Mouse (Mus musculus) small intestine, adult 2 months (tissue): ENCODE results near the gene Mgarp. TPM values are rescaled to one million over a fixed set of nuclear protein-coding genes. Genes with fewer than 3 reads are reported as not detected.
"Not testable (repeated sequence)": the region's sequence is repeated elsewhere in the genome, so short reads cannot be mapped to it uniquely, and the experiment has no call there.

Experiments
- H3K27ac ChIP-seq: fragments of 200-500 bp; 2 replicates; pipeline ENCODE4 v1.5.1; 2012; ENCODE audit warnings: low read depth, low read length, control low read depth, inconsistent platforms; ENCODE audit not compliant: insufficient read depth
- H3K27me3 ChIP-seq: fragments of 200-500 bp; 2 replicates; pipeline ENCODE4 v1.6.1; 2012; ENCODE audit warnings: mild to moderate bottlenecking, moderate library complexity, low read length, inconsistent platforms; ENCODE audit not compliant: control insufficient read depth, insufficient read depth
- H3K36me3 ChIP-seq: fragments of 200-500 bp; 2 replicates; pipeline ENCODE4 v1.6.1; 2012; ENCODE audit warnings: mild to moderate bottlenecking, low read length, control low read depth, inconsistent platforms; ENCODE audit not compliant: control insufficient read depth, insufficient read depth
- H3K4me1 ChIP-seq: fragments of 200-500 bp; 2 replicates; pipeline ENCODE4 v1.6.1; 2012; ENCODE audit warnings: low read length, inconsistent platforms, mixed read lengths; ENCODE audit not compliant: control insufficient read depth, insufficient read depth, insufficient read length
- H3K4me3 ChIP-seq: fragments of 200-500 bp; 2 replicates; pipeline ENCODE4 v1.5.1; 2012; ENCODE audit warnings: low read depth, mild to moderate bottlenecking, control low read depth, inconsistent platforms, low read length, moderate library complexity
- CTCF ChIP-seq: fragments of 200-500 bp; IDR thresholded peaks from 2 replicates; pipeline ENCODE4 v1.5.1; 2012; ENCODE audit warnings: low read depth, mild to moderate bottlenecking, control low read depth, inconsistent platforms, low read length, moderate library complexity, mixed read lengths; ENCODE audit not compliant: insufficient replicate concordance, insufficient read length; ENCODE audit errors: extremely low read depth
- POLR2A ChIP-seq: fragments of 200-500 bp; IDR thresholded peaks from 2 replicates; pipeline ENCODE4 v1.6.1; 2012; ENCODE audit warnings: low read depth, mild to moderate bottlenecking, control low read depth, inconsistent platforms, low read length, moderate library complexity
- WGBS: fragments of 180-500 bp; shearing (Covaris S2); methylation state at CpG from one replicate; pipeline ENCODE4 v1.1.7; 2018; 5-methylcytosine and 5-hydroxymethylcytosine counted together
- polyA plus RNA-seq: library from polyadenylated mRNA; depleted of rRNA; stranded (reverse); fragments of >200 nt; gene quantifications from 2 replicates; pipeline ENCODE4 v1.2.3, GENCODE M21; 2012

Mgarp gene
- polyA plus RNA-seq, 1 experiment, result 0.37 TPM

DNA sequence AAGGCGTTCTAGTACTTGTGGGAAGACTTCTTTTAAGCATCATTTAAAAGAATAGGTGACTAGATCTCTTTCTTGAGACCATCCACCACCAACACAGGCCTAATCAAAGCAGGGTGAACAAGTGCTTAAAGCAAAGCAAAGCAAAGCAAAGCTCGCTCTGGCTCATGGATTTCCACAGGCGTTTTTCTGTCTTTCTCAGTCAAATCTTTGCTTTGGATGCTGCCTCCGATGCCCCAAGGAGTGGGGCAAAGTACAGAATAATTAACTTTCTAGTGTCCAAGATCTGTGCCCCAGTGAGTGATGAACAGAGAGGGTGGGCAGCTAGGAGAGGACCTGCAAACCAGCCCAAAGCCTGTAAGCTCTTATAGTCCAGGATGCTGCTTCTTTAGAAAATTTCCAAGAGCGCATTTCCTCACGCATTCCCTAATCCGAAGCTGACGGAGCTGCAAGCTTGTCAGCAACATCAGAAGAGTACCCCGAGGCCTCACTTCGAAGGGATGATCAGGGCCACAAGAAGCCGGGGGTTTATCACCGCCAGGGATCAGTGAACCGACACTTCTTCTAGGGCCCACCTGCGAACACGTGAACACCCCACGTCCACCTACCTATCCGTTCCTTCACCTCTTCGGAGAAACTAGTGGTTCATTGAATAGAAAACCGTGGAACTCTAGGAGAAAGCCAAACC is 935 bp downstream of the Mgarp start:
- no peak for TF ChIP-seq POLR2A
- no peak for TF ChIP-seq CTCF
- no peak overlapping the region for H3K4me3 ChIP-seq
- no peaks in the 10 kb centered on the region for H3K36me3 ChIP-seq
- WGBS, result 65% methylated on average over 19 of the region's 19 CpGs
- 0 out of 2 replicates have a peak, but pooled peaks cover 7% of the 10 kb centered on the region for H3K27me3 ChIP-seq
- H3K27ac ChIP-seq, result no peak overlapping the region
- peaks cover 2% of the 10 kb centered on the region; the same call in 1 of the 2 replicates for H3K4me1 ChIP-seq

DNA sequence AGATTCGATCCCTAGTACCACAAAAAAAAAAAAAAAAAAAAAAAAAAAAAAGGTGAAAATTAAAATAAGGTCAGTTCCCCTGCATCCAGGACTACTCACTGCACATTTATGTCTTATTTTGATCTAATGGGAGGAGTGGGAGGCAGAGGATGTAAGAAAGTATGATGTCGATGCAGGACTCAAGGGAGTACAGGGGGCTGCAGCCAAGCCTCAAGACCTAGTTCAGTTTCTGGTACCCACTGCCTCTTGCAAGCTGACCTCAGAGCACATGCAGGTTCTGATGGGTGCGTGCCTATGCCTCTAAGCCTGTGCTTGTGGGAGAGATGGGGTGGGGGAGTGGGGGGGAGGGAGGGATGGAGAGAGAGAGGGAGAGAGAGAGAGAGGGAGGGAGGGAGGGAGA is 1.7 kb downstream of the Mgarp start:
- TF ChIP-seq POLR2A, result no peak
- no peak for TF ChIP-seq CTCF
- 0 out of 2 replicates have a peak, but pooled peaks cover 7% of the 10 kb centered on the region for H3K27me3 ChIP-seq

GRCm38 (mm10) chr3:51393651-51394050 is 2.9 kb downstream of the Mgarp start:
- WGBS, result 95% methylated on average over 2 of the region's 2 CpGs
- no peak for TF ChIP-seq POLR2A
- TF ChIP-seq CTCF, result no peak
- Histone ChIP-seq H3K4me1 (peaks cover 2% of the 10 kb centered on the region; the same call in 1 of the 2 replicates), H3K27me3 (peaks cover 12% of the 10 kb centered on the region), H3K27ac (no peak overlapping the region), H3K4me3 (no peak overlapping the region), H3K36me3 (no peaks in the 10 kb centered on the region)

More for the DNA sequence above, 1.7 kb downstream of the Mgarp start:
- no peaks in the 10 kb centered on the region for H3K36me3 ChIP-seq
- no peak overlapping the region for H3K4me3 ChIP-seq
- H3K27ac ChIP-seq, result no peak overlapping the region
- WGBS, result 87% methylated on average over 3 of the region's 3 CpGs
- peaks cover 2% of the 10 kb centered on the region; the same call in 1 of the 2 replicates for H3K4me1 ChIP-seq

- WGBS, result 98% methylated on average over 3 of the region's 3 CpGs
- not testable (repeated sequence) for H3K4me3 ChIP-seq, H3K36me3 ChIP-seq, H3K4me1 ChIP-seq, H3K27ac ChIP-seq
- peaks cover 12% of the 10 kb centered on the region for H3K27me3 ChIP-seq
These were observed 3.5 kb downstream of the Mgarp start for GRCm38 (mm10) chr3:51393018-51393417.

DNA sequence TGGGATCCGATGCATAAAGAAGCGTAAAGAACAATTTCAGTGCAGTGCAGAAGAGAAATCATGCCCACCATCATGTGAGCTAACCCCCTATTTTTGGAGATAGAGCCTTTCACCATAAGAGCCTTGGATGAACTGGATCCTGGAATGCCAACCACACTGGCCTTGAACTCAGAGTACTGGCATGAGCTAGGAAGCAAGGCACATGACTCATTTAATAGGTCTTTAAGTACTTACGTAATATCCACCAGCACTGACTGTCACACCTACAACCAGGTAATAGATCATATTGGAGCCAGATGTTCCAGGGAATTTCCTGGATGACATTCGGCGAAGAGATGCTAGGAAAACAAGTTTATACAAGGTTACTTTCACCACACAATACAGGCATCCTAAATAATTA is 4.9 kb downstream of the Mgarp start:
- no peak for TF ChIP-seq POLR2A
- TF ChIP-seq CTCF, result no peak
- peaks cover 7% of the 10 kb centered on the region for H3K27me3 ChIP-seq
- no peak overlapping the region for H3K27ac ChIP-seq
- H3K36me3 ChIP-seq, result no peaks in the 10 kb centered on the region
- H3K4me1 ChIP-seq, result peaks cover 2% of the 10 kb centered on the region; the same call in 1 of the 2 replicates
- WGBS, result 85% methylated on average over 5 of the region's 5 CpGs
- no peak overlapping the region for H3K4me3 ChIP-seq

DNA sequence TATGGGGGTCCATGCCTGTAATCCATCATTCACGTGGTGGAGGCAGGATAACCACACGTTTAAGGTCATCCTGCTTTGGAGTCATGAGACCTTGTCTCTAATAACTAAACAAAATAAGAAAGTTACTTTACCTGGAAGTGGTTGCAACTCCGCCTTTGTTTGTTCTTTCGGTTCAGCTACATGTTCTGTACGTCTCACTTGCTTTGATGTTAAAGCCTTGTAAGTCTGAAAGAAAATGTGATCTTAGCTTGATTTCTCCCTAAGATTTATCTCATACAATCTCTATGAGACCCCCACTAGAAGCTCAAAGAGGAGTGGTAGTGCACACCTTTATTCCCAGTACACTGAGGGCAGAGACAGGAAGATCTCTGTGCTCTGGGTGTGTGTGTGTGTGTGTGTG is 5.4 kb downstream of the Mgarp start:
- Histone ChIP-seq H3K27ac (no peak overlapping the region), H3K4me3 (no peak overlapping the region), H3K27me3 (peaks cover 7% of the 10 kb centered on the region), H3K4me1 (no peaks in the 10 kb centered on the region), H3K36me3 (no peaks in the 10 kb centered on the region)
- no peak for TF ChIP-seq CTCF
- 49% methylated on average over 5 of the region's 5 CpGs for WGBS

GRCm38 (mm10) chr3:51388904-51389303 is 7.6 kb downstream of the Mgarp start:
- 11% methylated on average over 13 of the region's 13 CpGs for WGBS

More at GRCm38 (mm10) chr3:51388904-51389303, 7.6 kb downstream of the Mgarp start:
- peaks cover 4% of the 10 kb centered on the region for H3K27me3 ChIP-seq
- no peaks in the 10 kb centered on the region for H3K4me1 ChIP-seq
- H3K4me3 ChIP-seq, result no peak overlapping the region
- TF ChIP-seq POLR2A (no peak), CTCF (no peak)
- no peak overlapping the region for H3K27ac ChIP-seq
- H3K36me3 ChIP-seq, result no peaks in the 10 kb centered on the region
